Mouse (Mus musculus): ENCODE data around the gene Polr2l. TPM values are rescaled to one million over a fixed set of nuclear protein-coding genes. Genes with fewer than 3 reads are reported as not detected.
A peak's percentile ranks its signal among the peaks of the same experiment; 100 is the strongest.
"Not testable (repeated sequence)": the region's sequence is repeated elsewhere in the genome, so short reads cannot be mapped to it uniquely, and the experiment has no call there.

Gene Polr2l
- total and polyA plus RNA-seq, 2 experiments from 2014 or later = 21.1 to 73.2 TPM

DNA sequence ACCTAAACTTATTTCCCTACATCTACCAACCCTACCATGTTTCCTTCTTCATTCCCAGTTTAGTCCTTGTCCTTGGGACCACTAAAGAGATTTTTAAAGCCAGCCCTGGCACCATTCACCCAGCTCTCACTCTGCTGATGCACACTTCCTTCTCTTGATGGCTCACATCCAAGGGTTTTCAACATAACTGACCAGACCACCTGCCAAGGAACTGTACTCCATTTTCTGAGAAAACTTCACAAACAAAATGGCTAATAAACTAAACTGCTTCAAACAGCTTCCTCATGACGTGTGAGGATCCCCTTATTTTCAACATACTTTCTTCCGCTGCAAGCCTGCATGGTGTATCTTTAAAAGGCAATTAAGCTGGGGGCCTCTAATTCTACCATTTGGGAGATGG is 21.3 kb downstream of the Polr2l start:
- H3K27ac ChIP-seq (ENCODE audit: low read depth, low read length) = no peak overlapping the region
- H3K4me1 ChIP-seq (ENCODE audit: insufficient read depth) = peaks cover 9% of the 10 kb centered on the region
- no peak overlapping the region for H3K4me2 ChIP-seq (ENCODE audit: low read depth)
- peaks cover 33% of the 10 kb centered on the region for H3K36me3 ChIP-seq (ENCODE audit: insufficient read depth)
- H3K9ac ChIP-seq = no peak overlapping the region
- no peaks in the 10 kb centered on the region for H3K9me3 ChIP-seq (ENCODE audit: low read length)
- no peak for DNase-seq
- H3K4me3 ChIP-seq (ENCODE audit: low read depth, low read length) = no peak overlapping the region
- H3K27me3 ChIP-seq (ENCODE audit: insufficient read depth, low read length) = no peaks in the 10 kb centered on the region
- TF ChIP-seq CTCF (IDR thresholded peaks at IDR 0.05; ENCODE audit: low read depth) = no peak
- 73% methylated on average over 2 of the region's 2 CpGs for WGBS
- ATAC-seq = no peak

GRCm38 (mm10) chr7:141451928-141452327 is 23.0 kb downstream of the Polr2l start:
- H3K4me3 ChIP-seq (ENCODE audit: low read depth, low read length) = no peak overlapping the region
- ATAC-seq = no peak
- no peaks in the 10 kb centered on the region for H3K27me3 ChIP-seq (ENCODE audit: insufficient read depth, low read length)
- no peak for DNase-seq
- no peak overlapping the region for H3K27ac ChIP-seq (ENCODE audit: low read depth, low read length)
- peaks cover 33% of the 10 kb centered on the region for H3K36me3 ChIP-seq (ENCODE audit: insufficient read depth)
- H3K4me1 ChIP-seq (ENCODE audit: insufficient read depth) = peaks cover 15% of the 10 kb centered on the region
- no peak overlapping the region for H3K9ac ChIP-seq
- no peak for TF ChIP-seq CTCF (IDR thresholded peaks at IDR 0.05; ENCODE audit: low read depth)
- no peak overlapping the region for H3K4me2 ChIP-seq (ENCODE audit: low read depth)
- H3K9me3 ChIP-seq (ENCODE audit: low read length) = no peaks in the 10 kb centered on the region

GRCm38 (mm10) chr7:141447110-141447991 is 27.6 kb downstream of the Polr2l start, which contains the start of gene Rplp2:
TSS of gene Rplp2 (plus strand) at chr7:141447370.
- H3K27me3 ChIP-seq (ENCODE audit: insufficient read depth, low read length) = no peaks in the 10 kb centered on the region

DNA sequence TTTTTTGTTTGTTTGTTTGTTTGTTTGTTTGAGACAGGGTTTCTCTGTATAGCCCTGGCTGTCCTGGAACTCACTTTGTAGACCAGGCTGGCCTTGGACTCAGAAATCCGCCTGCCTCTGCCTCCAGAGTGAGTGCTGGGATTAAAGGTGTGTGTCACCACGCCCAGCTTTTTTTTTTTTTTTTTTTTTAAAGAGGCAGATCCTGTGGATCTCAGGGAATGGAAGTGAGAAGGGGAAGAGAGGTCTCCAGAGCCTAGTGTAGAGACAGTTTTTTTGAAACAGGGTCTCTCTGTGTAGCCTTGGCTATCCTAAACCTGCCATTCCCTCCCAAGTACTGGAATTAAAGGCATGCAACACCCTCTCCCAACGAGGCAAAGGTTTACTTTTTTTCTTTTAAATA is 28.6 kb downstream of the Polr2l start:
- H3K4me3 ChIP-seq (ENCODE audit: low read depth, low read length); H3K27me3 ChIP-seq (ENCODE audit: insufficient read depth, low read length); H3K9me3 ChIP-seq (ENCODE audit: low read length); DNase-seq; H3K4me2 ChIP-seq (ENCODE audit: low read depth); ATAC-seq; H3K9ac ChIP-seq; H3K27ac ChIP-seq (ENCODE audit: low read depth, low read length): not testable (repeated sequence)
- 91% methylated on average over 3 of the region's 3 CpGs for WGBS
- peaks cover 22% of the 10 kb centered on the region for H3K36me3 ChIP-seq (ENCODE audit: insufficient read depth)
- H3K4me1 ChIP-seq (ENCODE audit: insufficient read depth) = peaks cover 11% of the 10 kb centered on the region; the same call in 1 of the 2 replicates

More at GRCm38 (mm10) chr7:141447110-141447991, 27.6 kb downstream of the Polr2l start, which contains the start of gene Rplp2:
- Histone ChIP-seq H3K9ac (peak within 1 kb of the TSS; percentile 78), H3K27ac (ENCODE audit: low read depth, low read length) (peak within 1 kb of the TSS; percentile 88), H3K4me3 (ENCODE audit: low read depth, low read length) (peak within 1 kb of the TSS; percentile 66), H3K9me3 (ENCODE audit: low read length) (no peaks in the 10 kb centered on the region), H3K36me3 (ENCODE audit: insufficient read depth) (peaks cover 32% of the 10 kb centered on the region), H3K4me1 (ENCODE audit: insufficient read depth) (peaks cover 11% of the 10 kb centered on the region; the same call in 1 of the 2 replicates), H3K4me2 (ENCODE audit: low read depth) (peak within 1 kb of the TSS; percentile 66)
- DNase-seq (peak; percentile 95), ATAC-seq (peak; percentile 96)
- peak; percentile 33 for TF ChIP-seq CTCF (IDR thresholded peaks at IDR 0.05; ENCODE audit: low read depth)
- WGBS = 1% methylated on average over 63 of the region's 63 CpGs

- WGBS = under 1% methylated on average over 25 of the region's 25 CpGs
- Histone ChIP-seq H3K4me2 (ENCODE audit: low read depth) (peak within 1 kb of the TSS; percentile 62), H3K4me3 (ENCODE audit: low read depth, low read length) (peak within 1 kb of the TSS; percentile 36), H3K9me3 (ENCODE audit: low read length) (no peaks in the 10 kb centered on the region), H3K9ac (peak within 1 kb of the TSS; percentile 37), H3K4me1 (ENCODE audit: insufficient read depth) (peaks cover 11% of the 10 kb centered on the region; the same call in 1 of the 2 replicates), H3K27me3 (ENCODE audit: insufficient read depth, low read length) (no peaks in the 10 kb centered on the region), H3K36me3 (ENCODE audit: insufficient read depth) (peaks cover 6% of the 10 kb centered on the region), H3K27ac (ENCODE audit: low read depth, low read length) (no peak within 1 kb of the TSS)
- TF ChIP-seq CTCF (IDR thresholded peaks at IDR 0.05; ENCODE audit: low read depth) = no peak
- peak; percentile 23; the same call in 1 of the 2 replicates for ATAC-seq
- peak; percentile 72 for DNase-seq
These were observed 31.1 kb downstream of the Polr2l start, which contains the start of gene Pidd1 for GRCm38 (mm10) chr7:141443828-141444237. TSS of gene Pidd1 (minus strand) at chr7:141444025.

DNA sequence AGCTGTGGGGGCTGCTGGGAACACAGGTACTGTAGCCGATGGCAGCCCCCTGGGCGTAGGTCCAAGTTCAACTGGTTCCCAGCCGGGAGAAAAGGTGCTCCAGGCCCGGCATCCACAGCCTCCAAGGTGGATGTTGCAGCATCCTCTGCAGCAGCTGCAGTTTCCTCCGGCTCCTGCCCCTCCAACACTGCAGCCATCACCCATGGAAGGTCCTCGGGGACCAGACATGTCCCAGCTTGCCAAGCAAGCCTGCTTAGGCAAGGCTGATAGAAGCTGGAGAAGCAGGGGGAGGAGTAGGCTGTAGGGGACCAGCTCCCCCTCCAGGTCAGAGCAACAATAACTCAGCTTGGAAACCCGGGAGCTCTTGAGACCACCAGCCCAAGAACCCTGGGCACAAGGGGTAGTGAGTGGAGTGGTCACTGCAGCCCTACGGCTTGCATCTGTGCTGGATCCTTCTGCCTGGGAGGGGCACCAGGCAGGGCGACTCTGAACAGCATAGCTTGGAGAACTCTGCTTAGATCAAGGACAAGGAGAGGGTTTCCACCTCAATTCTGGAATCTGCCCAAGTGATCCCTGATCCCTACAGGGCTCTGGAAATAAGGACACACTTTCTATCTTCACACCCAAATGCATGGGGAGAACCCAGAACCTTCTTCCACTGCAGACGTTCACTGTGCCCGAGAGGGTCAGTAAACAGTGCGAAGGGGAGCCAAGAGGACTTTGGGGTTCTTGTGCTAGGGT is 31.7 kb downstream of the Polr2l start:
- ATAC-seq = no peak
- peak overlapping the region; percentile 37 for H3K9ac ChIP-seq
- H3K9me3 ChIP-seq (ENCODE audit: low read length) = no peaks in the 10 kb centered on the region
- H3K4me3 ChIP-seq (ENCODE audit: low read depth, low read length) = peak overlapping the region; percentile 36
- DNase-seq = peak; percentile 33
- H3K36me3 ChIP-seq (ENCODE audit: insufficient read depth) = peaks cover 6% of the 10 kb centered on the region
- H3K4me1 ChIP-seq (ENCODE audit: insufficient read depth) = peaks cover 9% of the 10 kb centered on the region
- TF ChIP-seq CTCF (IDR thresholded peaks at IDR 0.05; ENCODE audit: low read depth) = peak; percentile 42; the same call in 1 of the 2 replicates
- no peaks in the 10 kb centered on the region for H3K27me3 ChIP-seq (ENCODE audit: insufficient read depth, low read length)
- peak overlapping the region; percentile 62 for H3K4me2 ChIP-seq (ENCODE audit: low read depth)
- no peak overlapping the region for H3K27ac ChIP-seq (ENCODE audit: low read depth, low read length)
- 19% methylated on average over 12 of the region's 12 CpGs for WGBS

All from forebrain, postnatal 0 days (tissue).